Mouse (Mus musculus): ENCODE results near the gene Spint4.

DNA sequence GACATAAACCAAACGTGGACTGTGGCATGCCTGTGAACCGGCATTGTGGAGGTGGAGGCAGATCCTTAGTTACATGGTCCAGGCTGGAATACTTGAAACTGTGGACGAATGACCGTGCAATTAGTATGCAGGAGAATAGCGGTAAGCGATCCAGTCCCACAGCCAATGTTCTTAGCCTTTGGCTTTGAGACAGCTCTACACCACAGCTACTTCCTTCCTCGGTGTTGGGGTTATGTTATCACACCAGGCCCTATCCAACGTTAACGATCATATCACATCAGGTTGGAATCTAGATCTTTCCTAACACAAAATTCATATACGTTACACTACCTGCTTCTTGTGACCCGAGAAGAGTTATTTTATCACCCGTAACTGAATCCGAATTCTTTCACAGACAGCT is 46.7 kb downstream of the Spint4 start:
- TF ChIP-seq POLR2A (IDR thresholded peaks at IDR 0.05; ENCODE audit: extremely low read depth, insufficient read depth, low read length) (no peak), CTCF (IDR thresholded peaks at IDR 0.05; ENCODE audit: extremely low read depth, insufficient read depth, low read length) (no peak)
